Comparison of ENCODE assay signal across 8 mouse cellular contexts in genomic region chr5:8243064-8243615, GRCm38 (mm10).
DNase-seq lines count a peak whose midpoint lies in the region; ATAC-seq and TF ChIP-seq lines count a peak whose summit lies in the region.

No protein-coding gene starts in this region.

- no peak overlapping the region for H3K4me3 ChIP-seq in layer of hippocampus, adult 2 months
- peak overlapping the region; percentile 2 for H3K4me3 ChIP-seq in bone marrow, adult 2 months (replicated peaks; ENCODE audit: control insufficient read depth, low read depth, low read length)
- no peak overlapping the region for H3K4me3 ChIP-seq in embryonic fibroblast, embryonic 13.5 days (ENCODE audit: insufficient read depth, low read length)
- H3K4me3 ChIP-seq in midbrain, embryonic 14.5 days (replicated peaks; ENCODE audit: low read depth, low read length), result no peak overlapping the region
- no peak overlapping the region for H3K4me3 ChIP-seq in thymus, adult 2 months (ENCODE audit: control insufficient read depth, insufficient read depth, low read length)

- peak; percentile 39 for TF ChIP-seq CTCF in layer of hippocampus, adult 2 months (conservative IDR thresholded peaks at IDR 0.05)
- no peak for TF ChIP-seq CTCF in bone marrow, adult 2 months (IDR thresholded peaks at IDR 0.05; ENCODE audit: control insufficient read depth, insufficient read depth, low read length)
- TF ChIP-seq CTCF in embryonic fibroblast, embryonic 13.5 days (IDR thresholded peaks at IDR 0.05; ENCODE audit: borderline replicate concordance, insufficient read depth, low read length), result peak; percentile 6; the same call in 1 of the 2 replicates
- TF ChIP-seq CTCF in thymus, adult 2 months (IDR thresholded peaks at IDR 0.05; ENCODE audit: borderline replicate concordance, control insufficient read depth, extremely low read depth, insufficient read depth, low read length, poor library complexity), result no peak

- no peaks in the 10 kb centered on the region for H3K9me3 ChIP-seq in midbrain, embryonic 14.5 days (ENCODE audit: control insufficient read depth, low read length)

- H3K27ac ChIP-seq in layer of hippocampus, adult 2 months, result no peak overlapping the region
- no peak overlapping the region; the same call in 1 of the 2 replicates for H3K27ac ChIP-seq in bone marrow, adult 2 months (ENCODE audit: control insufficient read depth, insufficient read depth, low read depth, low read length, poor library complexity)
- no peak overlapping the region for H3K27ac ChIP-seq in embryonic fibroblast, embryonic 13.5 days (ENCODE audit: insufficient read depth, low read length)
- no peak overlapping the region for H3K27ac ChIP-seq in midbrain, embryonic 14.5 days (replicated peaks; ENCODE audit: low read depth, low read length)
- no peak overlapping the region for H3K27ac ChIP-seq in thymus, adult 2 months (ENCODE audit: control insufficient read depth, insufficient read depth, low read length)

- no peaks in the 10 kb centered on the region; the same call in 1 of the 2 replicates for H3K4me1 ChIP-seq in bone marrow, adult 2 months (ENCODE audit: control insufficient read depth, insufficient read depth, low read length)
- H3K4me1 ChIP-seq in embryonic fibroblast, embryonic 13.5 days (ENCODE audit: control insufficient read depth, insufficient read depth, low read length), result no peaks in the 10 kb centered on the region
- H3K4me1 ChIP-seq in midbrain, embryonic 14.5 days (ENCODE audit: control insufficient read depth, insufficient read depth, low read length), result no peaks in the 10 kb centered on the region
- H3K4me1 ChIP-seq in thymus, adult 2 months (replicated peaks; ENCODE audit: control insufficient read depth, insufficient read depth, low read length), result no peaks in the 10 kb centered on the region

- DNase-seq in layer of hippocampus, adult 2 months (ENCODE audit: low spot score in 2 of 2), result no peak
- no peak for DNase-seq in layer of hippocampus, postnatal 10 days (ENCODE audit: low spot score in 2 of 2)
- DNase-seq in midbrain, embryonic 14.5 days, result no peak
- DNase-seq in thymus, adult 2 months, result no peak
- no peak for DNase-seq in layer of hippocampus, adult 9-10 months (ENCODE audit: low spot score)
- DNase-seq in T-cell, adult 2 months (ENCODE audit: low spot score), result no peak

- peak; percentile 68 for ATAC-seq in midbrain, embryonic 14.5 days (ENCODE audit: low FRiP score, low TSS enrichment)

- no peaks in the 10 kb centered on the region for H3K27me3 ChIP-seq in midbrain, embryonic 14.5 days (ENCODE audit: control insufficient read depth, insufficient read depth, low read length)
- H3K27me3 ChIP-seq in thymus, adult 2 months (ENCODE audit: control insufficient read depth, insufficient read depth, low read length), result no peaks in the 10 kb centered on the region

- H3K9ac ChIP-seq in midbrain, embryonic 14.5 days (replicated peaks; ENCODE audit: low read length), result no peak overlapping the region

- WGBS in bone marrow, adult 2 months, result 66% methylated on average over 4 of the region's 4 CpGs
- WGBS in midbrain, embryonic 14.5 days, result 48% methylated on average over 4 of the region's 4 CpGs
- WGBS in thymus, adult 2 months, result 73% methylated on average over 4 of the region's 4 CpGs

- H3K36me3 ChIP-seq in midbrain, embryonic 14.5 days (ENCODE audit: control insufficient read depth, insufficient read depth, low read length), result no peaks in the 10 kb centered on the region
- no peaks in the 10 kb centered on the region for H3K36me3 ChIP-seq in thymus, adult 2 months (ENCODE audit: control insufficient read depth, insufficient read depth, low read length)

- H3K4me2 ChIP-seq in midbrain, embryonic 14.5 days (ENCODE audit: low read length), result no peak overlapping the region

- TF ChIP-seq POLR2A in bone marrow, adult 2 months (IDR thresholded peaks at IDR 0.05; ENCODE audit: borderline replicate concordance, control insufficient read depth, low read depth, low read length), result no peak
- TF ChIP-seq POLR2A in embryonic fibroblast, embryonic 13.5 days (IDR thresholded peaks at IDR 0.05; ENCODE audit: low read depth, low read length), result no peak
- TF ChIP-seq POLR2A in thymus, adult 2 months (IDR thresholded peaks at IDR 0.05; ENCODE audit: control insufficient read depth, extremely low read depth, insufficient read depth, low read length, poor library complexity), result no peak

Comparison
In these comparisons a context has a peak if more than half of its experiments do, and no peak if none do; other contexts are left out.
1. CTCF ChIP-seq: peak in layer of hippocampus, adult 2 months (single experiment) and embryonic fibroblast, embryonic 13.5 days (single experiment); none in bone marrow, adult 2 months (single experiment) and thymus, adult 2 months (single experiment).